Mouse (Mus musculus) liver, adult 2 months (tissue): Measurements from ENCODE around the gene Brpf1. TPM values are rescaled to one million over a fixed set of nuclear protein-coding genes. Genes with fewer than 3 reads are reported as not detected.

Experiments used
- DNase-seq: peaks from one replicate; pipeline ENCODE4 v3.0.0-alpha.2; 2011; ENCODE audit warnings: low read depth, low spot score; ENCODE audit errors: extremely low read depth
- H3K27ac ChIP-seq: fragments of 200-500 bp; replicated peaks from 2 replicates; pipeline ENCODE4 v1.5.1; 2012; ENCODE audit warnings: low read depth, mild to moderate bottlenecking, control low read depth, inconsistent platforms, low read length; ENCODE audit not compliant: insufficient read depth
- H3K27me3 ChIP-seq: fragments of 200-500 bp; 2 replicates; pipeline ENCODE4 v1.6.1; 2012; ENCODE audit warnings: mild to moderate bottlenecking, moderate library complexity, low read length, inconsistent platforms; ENCODE audit not compliant: control insufficient read depth, insufficient read depth
- H3K36me3 ChIP-seq: fragments of 200-500 bp; 2 replicates; pipeline ENCODE4 v1.6.1; 2012; ENCODE audit warnings: low read length, inconsistent platforms; ENCODE audit not compliant: control insufficient read depth, insufficient read depth
- H3K4me1 ChIP-seq: fragments of 200-500 bp; 2 replicates; pipeline ENCODE4 v1.6.1; 2011; ENCODE audit warnings: low read length; ENCODE audit not compliant: control insufficient read depth, insufficient read depth
- H3K4me3 ChIP-seq: fragments of 200-500 bp; 2 replicates; pipeline ENCODE4 v1.5.1; 2011; ENCODE audit warnings: low read depth, mild to moderate bottlenecking, control low read depth, low read length, moderate library complexity; ENCODE audit not compliant: insufficient read depth
- H3K79me2 ChIP-seq: fragments of 200-500 bp; 2 replicates; pipeline ENCODE4 v1.6.1; 2012; ENCODE audit warnings: inconsistent platforms, mild to moderate bottlenecking, low read length, moderate library complexity; ENCODE audit not compliant: control insufficient read depth, insufficient read depth
- H3K9ac ChIP-seq: fragments of 200-500 bp; 2 replicates; pipeline ENCODE4 v1.6.1; 2012; ENCODE audit warnings: low read depth, mild to moderate bottlenecking, control low read depth, inconsistent platforms, low read length
- CTCF ChIP-seq: fragments of 200-500 bp; IDR thresholded peaks from 2 replicates; pipeline ENCODE4 v1.5.1; 2011; ENCODE audit warnings: low read depth, low read length, control low read depth
- POLR2A ChIP-seq: fragments of 200-500 bp; IDR thresholded peaks from 2 replicates; pipeline ENCODE4 v1.6.1; 2011; ENCODE audit warnings: low read length, control low read depth; ENCODE audit not compliant: insufficient read depth; ENCODE audit errors: extremely low read depth
- WGBS: fragments of 180-500 bp; shearing (Covaris S2); methylation state at CpG from one replicate; pipeline ENCODE4 v1.1.7; 2018; 5-methylcytosine and 5-hydroxymethylcytosine counted together
- polyA plus RNA-seq: library from polyadenylated mRNA; depleted of rRNA; stranded (reverse); fragments of >200 nt; gene quantifications from 2 replicates; pipeline ENCODE4 v1.2.3, GENCODE M21; 2012
- total RNA-seq: library from RNA; depleted of rRNA; stranded (reverse); fragments of >200 nt; gene quantifications from 2 replicates; pipeline ENCODE4 v1.2.3, GENCODE M21; 2014

Brpf1 gene
- total and polyA plus RNA-seq, 2 experiments, result 5.4 to 10.2 TPM

DNA sequence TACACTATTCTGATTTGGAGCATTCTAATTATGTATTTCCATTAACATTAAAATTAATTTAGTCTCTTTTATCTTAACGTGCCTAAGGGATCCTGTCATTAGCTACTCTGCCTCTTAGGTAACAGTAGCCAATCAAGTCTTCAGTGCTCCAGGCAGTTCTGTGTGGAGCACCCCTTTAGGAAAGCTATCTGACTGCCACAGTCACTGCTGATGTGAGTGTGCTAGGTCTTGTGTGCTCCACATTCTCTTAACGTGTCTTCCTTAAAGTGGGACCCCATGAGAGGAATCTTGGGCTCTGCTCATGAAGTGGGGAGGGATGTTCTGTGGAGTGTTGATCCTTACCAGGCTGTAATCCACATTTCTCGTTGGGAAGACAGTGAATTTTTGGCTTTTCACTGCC, 34.6 kb upstream of the Brpf1 start:
- no peaks in the 10 kb centered on the region for H3K79me2 ChIP-seq
- peaks cover 50% of the 10 kb centered on the region for H3K36me3 ChIP-seq
- H3K9ac ChIP-seq, result no peak overlapping the region
- H3K27me3 ChIP-seq, result no peaks in the 10 kb centered on the region
- no peak for DNase-seq
- H3K27ac ChIP-seq, result no peak overlapping the region
- no peaks in the 10 kb centered on the region for H3K4me1 ChIP-seq
- WGBS, result 83% methylated on average over 3 of the region's 3 CpGs
- no peak overlapping the region for H3K4me3 ChIP-seq
- no peak for TF ChIP-seq POLR2A
- TF ChIP-seq CTCF, result no peak

DNA sequence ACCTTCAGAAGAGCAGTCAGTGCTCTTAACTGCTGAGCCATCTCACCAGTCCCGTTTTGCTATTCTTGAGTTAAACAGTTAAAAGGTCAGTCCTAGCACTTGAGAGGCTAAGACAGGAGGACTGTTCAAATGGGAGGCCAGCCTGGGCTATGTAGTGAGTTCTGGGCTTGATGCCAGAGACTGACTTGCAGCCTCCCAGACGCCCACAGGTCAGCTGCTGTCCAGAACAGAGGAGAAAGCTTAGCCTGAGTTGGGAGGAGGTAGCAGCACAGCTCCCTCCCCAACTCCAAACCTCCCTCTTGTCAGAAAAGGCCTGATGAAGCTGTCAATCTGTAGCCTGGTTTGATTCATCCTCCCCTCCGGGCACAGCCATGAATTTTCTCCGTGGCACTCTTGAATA, 30.1 kb upstream of the Brpf1 start:
- Histone ChIP-seq H3K79me2 (no peaks in the 10 kb centered on the region), H3K4me3 (no peak overlapping the region), H3K9ac (no peak overlapping the region), H3K27ac (no peak overlapping the region), H3K27me3 (no peaks in the 10 kb centered on the region), H3K36me3 (peaks cover 27% of the 10 kb centered on the region), H3K4me1 (no peaks in the 10 kb centered on the region)
- no peak for DNase-seq
- TF ChIP-seq CTCF (no peak), POLR2A (no peak)
- whole genome bisulfite sequencing, result 74% methylated on average over 4 of the region's 4 CpGs

DNA sequence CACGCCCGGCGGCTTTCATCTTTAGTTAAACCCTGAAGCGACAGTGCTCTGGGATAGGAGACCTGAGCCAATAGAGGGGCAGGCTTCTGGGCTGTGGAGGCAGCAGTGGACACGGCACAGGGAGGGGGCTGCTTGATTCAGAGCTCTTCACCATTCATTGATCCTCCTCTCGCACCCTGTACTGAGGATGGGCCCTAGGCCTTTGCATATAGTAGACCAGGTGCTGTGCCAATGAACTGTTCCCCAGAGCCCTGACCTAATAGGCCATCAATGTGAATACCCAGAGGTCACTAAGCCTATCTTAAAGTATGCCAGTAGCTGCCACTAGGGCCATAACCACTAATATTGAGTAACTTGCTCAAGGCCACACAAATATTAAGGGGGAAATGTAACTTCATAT, 25.3 kb upstream of the Brpf1 start:
- Histone ChIP-seq H3K27me3 (peaks cover 7% of the 10 kb centered on the region; the same call in 1 of the 2 replicates), H3K36me3 (peaks cover 6% of the 10 kb centered on the region), H3K4me1 (no peaks in the 10 kb centered on the region), H3K79me2 (no peaks in the 10 kb centered on the region), H3K27ac (no peak overlapping the region), H3K9ac (no peak overlapping the region), H3K4me3 (no peak overlapping the region)
- no peak for DNase-seq
- 62% methylated on average over 6 of the region's 6 CpGs for WGBS
- no peak for TF ChIP-seq POLR2A
- TF ChIP-seq CTCF, result no peak

DNA sequence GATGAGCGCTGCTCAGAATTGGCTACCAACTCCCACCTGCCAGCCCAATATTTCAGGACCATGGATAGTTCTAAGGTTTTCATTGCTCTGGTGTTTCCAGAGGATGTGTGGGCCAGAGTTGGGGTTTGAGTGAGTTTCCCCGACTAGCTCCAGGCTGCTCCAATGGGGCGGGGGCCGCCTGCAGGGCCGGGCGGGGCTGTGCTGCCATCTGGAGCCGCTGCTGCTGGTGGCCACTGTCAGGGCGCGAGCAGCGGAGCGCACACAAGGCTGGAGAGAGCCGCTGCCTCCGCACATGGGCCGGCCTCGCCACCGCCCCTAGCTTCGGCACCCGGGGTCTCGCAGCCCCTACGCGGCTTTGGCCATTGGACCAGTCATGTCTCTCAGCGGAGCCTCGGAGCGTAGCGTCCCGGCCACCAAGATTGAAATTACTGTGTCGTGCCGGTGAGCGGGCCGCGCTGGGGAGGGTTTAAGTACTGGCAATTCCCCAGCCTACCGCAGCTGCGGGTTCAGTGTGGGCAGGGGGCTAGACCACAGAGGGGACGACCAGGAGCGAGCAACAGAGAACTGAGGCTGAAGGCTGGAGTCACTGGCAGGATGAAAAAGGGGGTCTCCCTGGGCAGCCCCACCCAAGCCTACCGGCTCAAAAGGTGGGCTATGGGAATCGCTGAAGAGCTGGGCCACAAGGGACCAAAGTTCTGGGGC, 24.7 kb upstream of the Brpf1 start, which contains the start of gene Cpne9:
Cpne9 (plus strand) TSS at position 207 of the 702 bp plus-strand sequence.
- no peak within 1 kb of the TSS for H3K4me3 ChIP-seq
- WGBS, result 5% methylated on average over 37 of the region's 37 CpGs
- no peak within 1 kb of the TSS for H3K27ac ChIP-seq
- peaks cover 7% of the 10 kb centered on the region; the same call in 1 of the 2 replicates for H3K27me3 ChIP-seq
- no peaks in the 10 kb centered on the region for H3K79me2 ChIP-seq
- no peak for DNase-seq
- no peaks in the 10 kb centered on the region for H3K4me1 ChIP-seq
- peaks cover 6% of the 10 kb centered on the region for H3K36me3 ChIP-seq
- TF ChIP-seq CTCF, result no peak
- TF ChIP-seq POLR2A, result no peak
- no peak within 1 kb of the TSS for H3K9ac ChIP-seq

DNA sequence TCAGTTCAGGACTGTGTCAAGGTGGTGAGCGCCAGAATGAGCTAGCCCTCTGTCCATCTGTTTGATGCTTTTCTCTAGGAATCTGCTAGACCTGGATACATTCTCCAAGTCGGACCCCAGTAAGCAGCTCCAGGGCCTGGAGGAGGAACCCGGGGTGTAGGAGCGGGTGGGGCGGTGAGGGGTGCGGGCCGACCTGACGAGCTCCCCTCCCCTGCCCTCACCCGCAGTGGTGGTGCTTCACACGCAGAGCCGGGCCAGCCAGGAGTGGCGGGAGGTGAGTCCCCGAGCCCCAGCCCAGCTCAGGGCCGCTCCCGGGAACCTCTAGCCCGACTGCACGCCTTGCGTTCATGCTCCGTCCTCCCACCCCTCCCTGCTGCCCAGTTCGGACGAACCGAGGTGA, 24.0 kb upstream of the Brpf1 start:
- Histone ChIP-seq H3K9ac (no peak overlapping the region), H3K27ac (no peak overlapping the region), H3K4me3 (no peak overlapping the region), H3K79me2 (no peaks in the 10 kb centered on the region), H3K27me3 (peaks cover 7% of the 10 kb centered on the region; the same call in 1 of the 2 replicates), H3K36me3 (peaks cover 6% of the 10 kb centered on the region), H3K4me1 (no peaks in the 10 kb centered on the region)
- DNase-seq, result no peak
- WGBS, result 3% methylated on average over 22 of the region's 22 CpGs
- TF ChIP-seq CTCF (no peak), POLR2A (no peak)

DNA sequence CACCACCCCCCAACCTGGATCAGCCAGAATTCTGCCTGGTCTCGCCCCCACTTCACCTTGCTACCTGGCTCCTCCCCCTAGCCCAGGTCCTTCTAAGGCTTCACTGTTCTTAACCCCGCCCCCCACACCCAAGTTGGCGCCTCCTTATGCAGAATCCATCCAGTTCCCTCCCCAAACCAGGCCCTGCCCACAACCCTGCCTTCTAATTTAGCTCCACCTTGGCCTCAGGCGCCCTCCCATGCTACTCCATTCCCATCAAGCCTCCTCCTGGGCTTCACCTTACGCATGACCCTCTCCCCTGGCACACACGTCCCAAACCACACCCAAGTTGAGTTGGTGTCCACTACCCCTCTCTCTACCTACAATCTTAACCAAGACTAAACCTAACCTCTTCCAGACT, 23.4 kb upstream of the Brpf1 start:
- Histone ChIP-seq H3K79me2 (no peaks in the 10 kb centered on the region), H3K27ac (no peak overlapping the region), H3K9ac (no peak overlapping the region), H3K4me3 (no peak overlapping the region), H3K36me3 (peaks cover 6% of the 10 kb centered on the region), H3K27me3 (peaks cover 7% of the 10 kb centered on the region; the same call in 1 of the 2 replicates), H3K4me1 (no peaks in the 10 kb centered on the region)
- WGBS, result 15% methylated on average over 6 of the region's 6 CpGs
- no peak for TF ChIP-seq CTCF
- no peak for TF ChIP-seq POLR2A
- no peak for DNase-seq
